Mouse (Mus musculus): ENCODE results near the gene Dnm1.
"Not testable (repeated sequence)": the region's sequence is repeated elsewhere in the genome, so short reads cannot be mapped to it uniquely, and the experiment has no call there.

Gene Dnm1

GRCm38 (mm10) chr2:32311443-32312317 lies 41.5 kb downstream of the Dnm1 start:
- DNase-seq (ENCODE audit: low spot score): no peak

GRCm38 (mm10) chr2:32310096-32310845 lies 42.9 kb downstream of the Dnm1 start:
- no peak for DNase-seq (ENCODE audit: low spot score)

GRCm38 (mm10) chr2:32308870-32309568 lies 44.1 kb downstream of the Dnm1 start:
- DNase-seq (ENCODE audit: low spot score): no peak

GRCm38 (mm10) chr2:32307941-32308760 lies 45.0 kb downstream of the Dnm1 start:
- no peak for DNase-seq (ENCODE audit: low spot score)

GRCm38 (mm10) chr2:32307247-32307798 lies 45.8 kb downstream of the Dnm1 start:
- no peak for DNase-seq (ENCODE audit: low spot score)

GRCm38 (mm10) chr2:32306176-32306575 lies 47.0 kb downstream of the Dnm1 start:
- DNase-seq (ENCODE audit: low spot score): no peak

- no peak for DNase-seq (ENCODE audit: low spot score)
These were observed 47.5 kb downstream of the Dnm1 start for GRCm38 (mm10) chr2:32305668-32306067.

- DNase-seq (ENCODE audit: low spot score): peak; percentile 63
These were observed 48.8 kb downstream of the Dnm1 start for GRCm38 (mm10) chr2:32304145-32304832.

- DNase-seq (ENCODE audit: low spot score): no peak
These were observed 50.2 kb downstream of the Dnm1 start for GRCm38 (mm10) chr2:32302952-32303351.

GRCm38 (mm10) chr2:32299469-32299868 lies 53.7 kb downstream of the Dnm1 start:
- no peak for DNase-seq (ENCODE audit: low spot score)

- not testable (repeated sequence) for DNase-seq (ENCODE audit: low spot score)
These were observed 57.3 kb downstream of the Dnm1 start for GRCm38 (mm10) chr2:32295842-32296241.

GRCm38 (mm10) chr2:32295285-32295684 lies 57.9 kb downstream of the Dnm1 start:
- DNase-seq (ENCODE audit: low spot score): no peak

GRCm38 (mm10) chr2:32294348-32294747 lies 58.8 kb downstream of the Dnm1 start:
- DNase-seq (ENCODE audit: low spot score): no peak

GRCm38 (mm10) chr2:32289578-32289977 lies 63.6 kb downstream of the Dnm1 start:
- no peak for DNase-seq (ENCODE audit: low spot score)

GRCm38 (mm10) chr2:32288371-32288931 lies 64.7 kb downstream of the Dnm1 start:
- DNase-seq (ENCODE audit: low spot score): no peak

GRCm38 (mm10) chr2:32287923-32288367 lies 65.2 kb downstream of the Dnm1 start, which contains the start of gene Swi5:
Gene Swi5 (minus strand): TSS chr2:32288075.
- DNase-seq (ENCODE audit: low spot score): peak; percentile 98

- no peak for DNase-seq (ENCODE audit: low spot score)
These were observed 65.8 kb downstream of the Dnm1 start, which contains the start of gene Golga2 for GRCm38 (mm10) chr2:32287334-32287840. Gene Golga2 (plus strand): TSS chr2:32287384.

GRCm38 (mm10) chr2:32283986-32284385 lies 69.2 kb downstream of the Dnm1 start:
- no peak for DNase-seq (ENCODE audit: low spot score)

- peak; percentile 62 for DNase-seq (ENCODE audit: low spot score)
These were observed 70.4 kb downstream of the Dnm1 start for GRCm38 (mm10) chr2:32282727-32283126.

GRCm38 (mm10) chr2:32282289-32282688 lies 70.8 kb downstream of the Dnm1 start:
- no peak for DNase-seq (ENCODE audit: low spot score)

Data from ovary, postnatal 36 days (tissue).